Mouse (Mus musculus) skeletal muscle tissue, adult 2 months (tissue): ENCODE measurements at regions not wholly inside any gene's neighbourhood (a gene's known extent, or its start where the extent isn't known, plus 50 kb on each side); places are given as distances from the start of the nearest gene placed in this dataset.

Source experiments
- DNase-seq: peaks from one replicate; pipeline ENCODE4 v3.0.0-alpha.2; 2012; ENCODE audit warnings: low read depth, low spot score

DNA sequence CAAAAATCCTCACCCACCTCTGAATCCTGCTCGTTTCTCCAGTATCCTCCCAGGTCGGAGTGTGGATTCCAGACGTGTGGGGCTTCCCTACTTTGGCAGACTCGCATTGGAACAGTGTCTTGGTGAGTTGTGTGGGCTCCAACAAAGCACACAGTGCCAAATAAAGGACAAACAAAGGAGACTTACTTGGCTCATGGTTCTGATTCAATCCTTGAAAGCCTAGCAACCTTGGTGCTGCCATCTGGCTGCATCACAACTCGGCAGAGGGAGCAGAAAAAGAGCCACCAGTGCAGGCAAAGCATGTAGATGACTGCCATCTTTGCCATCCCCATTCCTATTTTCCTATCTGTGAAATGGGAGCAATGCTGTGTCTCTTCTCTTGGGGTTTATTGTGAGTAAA, 64.0 kb downstream of the Il9r start:
- DNase-seq: no peak

DNA sequence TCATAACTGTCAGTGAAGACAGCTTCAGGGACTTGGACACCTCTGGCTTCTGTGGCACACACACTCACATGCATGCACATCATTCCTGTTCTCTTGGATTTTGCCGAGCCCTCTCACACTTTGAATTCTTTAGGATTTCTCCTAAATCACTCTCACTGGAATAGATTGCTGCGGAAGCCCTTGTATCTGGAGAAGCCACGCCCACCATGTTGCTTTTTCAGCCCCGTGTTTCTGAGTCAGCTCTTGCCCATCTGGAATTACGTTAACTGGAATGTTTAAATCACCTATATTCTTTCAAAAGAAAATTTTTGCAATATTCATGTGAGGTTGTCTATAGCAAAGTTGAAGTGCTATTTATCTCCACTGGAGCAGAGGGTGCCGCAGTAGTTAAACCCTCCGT, 66.1 kb downstream of the Il9r start:
- DNase-seq: no peak

DNA sequence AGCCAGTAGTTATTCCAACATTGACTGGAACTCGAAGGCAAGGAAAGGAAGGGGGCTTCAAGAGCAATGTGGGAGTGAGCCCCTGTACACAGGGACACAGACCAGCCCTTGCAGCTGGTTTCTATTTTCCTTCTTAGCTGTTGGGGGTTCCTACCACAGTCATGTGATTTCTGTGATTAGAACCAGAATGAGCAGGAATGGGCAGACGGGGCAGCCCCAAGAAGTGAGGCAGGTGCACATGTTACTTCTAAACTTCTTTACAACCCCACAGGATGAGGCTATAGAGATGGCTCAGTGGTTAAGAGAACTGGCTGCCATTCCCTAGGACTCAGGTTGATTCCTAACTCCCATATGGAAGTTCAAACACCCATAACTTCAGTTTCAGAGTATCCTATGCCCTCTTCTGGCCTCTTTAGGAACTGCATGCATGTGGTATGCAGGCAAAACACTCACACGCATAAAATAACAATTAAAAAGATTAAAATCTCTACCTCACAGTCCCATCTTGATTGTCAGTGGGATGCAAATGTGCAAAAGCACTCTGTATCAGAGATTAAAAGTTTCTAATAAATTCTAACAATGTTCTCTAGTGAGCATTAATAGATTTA, 68.0 kb downstream of the Il9r start:
- no peak for DNase-seq

DNA sequence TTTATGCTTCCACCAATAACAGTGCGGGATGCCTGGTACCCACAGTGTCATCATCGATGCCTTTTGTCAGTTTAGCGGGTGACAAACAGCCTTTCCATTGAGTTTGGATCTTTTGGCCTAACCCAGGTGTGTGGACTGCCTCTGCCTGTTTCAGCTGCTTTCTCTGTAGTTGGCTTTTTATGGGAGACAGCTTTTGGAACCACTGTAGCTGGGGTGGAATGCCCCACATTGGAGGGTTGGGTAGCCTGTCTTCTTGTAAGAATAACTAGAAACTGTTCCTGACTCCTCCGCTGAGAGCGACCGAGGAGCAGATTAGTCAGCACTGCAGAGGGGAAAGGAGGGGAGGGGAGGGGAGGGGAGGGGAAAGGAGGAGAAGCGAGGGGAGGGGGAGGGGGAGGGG, 71.5 kb downstream of the Il9r start:
- no peak for DNase-seq

DNA sequence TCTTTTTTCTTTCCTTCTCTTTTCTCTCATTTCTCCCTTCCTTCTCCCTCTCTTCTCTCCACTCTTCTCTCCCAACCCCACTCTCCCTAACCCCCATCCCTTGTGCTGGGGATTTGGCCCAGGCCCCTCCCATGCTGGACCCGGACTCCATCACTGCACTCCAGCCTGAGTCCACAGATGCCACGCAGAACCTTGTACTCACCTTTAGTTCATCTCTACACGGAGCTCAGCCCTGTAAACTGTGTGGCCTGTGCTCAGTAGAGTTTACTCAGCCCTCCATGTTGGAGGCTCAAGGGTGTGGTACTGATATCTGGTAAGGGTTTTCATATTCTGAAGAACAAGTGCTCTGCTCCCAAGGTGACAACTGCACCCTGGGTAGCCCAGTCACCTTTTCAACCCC, 72.1 kb downstream of the Il9r start:
- no peak for DNase-seq

DNA sequence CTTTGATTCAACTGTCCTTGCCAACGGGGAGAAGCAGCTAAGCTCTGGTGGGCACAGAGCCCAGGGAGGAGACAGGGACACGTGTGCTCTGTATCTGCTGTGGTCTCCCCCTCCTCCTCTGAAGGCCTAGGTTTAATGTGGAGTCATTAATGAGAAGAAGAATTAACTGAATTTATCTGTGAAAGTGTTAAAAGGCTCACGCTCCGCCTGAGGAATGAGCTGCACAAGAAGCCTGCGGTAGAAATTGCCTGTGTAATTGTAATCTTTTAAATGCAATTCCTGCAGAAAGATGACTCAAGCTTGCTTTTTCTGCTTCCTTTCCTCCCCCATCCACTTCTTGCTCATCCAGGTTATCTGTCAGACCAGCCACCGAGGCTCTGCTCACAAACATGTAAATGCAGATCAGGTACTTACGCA, 72.7 kb downstream of the Il9r start:
- no peak for DNase-seq

DNA sequence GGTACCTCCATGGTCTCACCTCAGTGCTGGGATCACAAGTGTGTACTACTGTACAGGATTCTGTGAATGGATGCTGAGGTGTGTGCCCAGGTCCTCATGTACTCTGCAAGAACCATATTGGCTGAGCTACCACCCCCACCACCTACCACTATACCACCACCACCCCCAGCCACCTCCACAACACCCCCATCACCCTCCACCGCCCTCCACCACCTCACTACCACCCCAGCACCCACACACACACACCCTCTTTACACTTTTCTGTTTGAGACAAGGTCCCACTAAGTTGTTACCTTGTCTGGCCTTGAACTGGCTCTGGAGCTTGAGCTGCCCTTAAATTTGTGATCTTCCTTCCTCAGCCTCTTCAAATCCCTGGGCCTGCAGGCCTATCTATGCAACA, 73.3 kb downstream of the Il9r start:
- DNase-seq: no peak

DNA sequence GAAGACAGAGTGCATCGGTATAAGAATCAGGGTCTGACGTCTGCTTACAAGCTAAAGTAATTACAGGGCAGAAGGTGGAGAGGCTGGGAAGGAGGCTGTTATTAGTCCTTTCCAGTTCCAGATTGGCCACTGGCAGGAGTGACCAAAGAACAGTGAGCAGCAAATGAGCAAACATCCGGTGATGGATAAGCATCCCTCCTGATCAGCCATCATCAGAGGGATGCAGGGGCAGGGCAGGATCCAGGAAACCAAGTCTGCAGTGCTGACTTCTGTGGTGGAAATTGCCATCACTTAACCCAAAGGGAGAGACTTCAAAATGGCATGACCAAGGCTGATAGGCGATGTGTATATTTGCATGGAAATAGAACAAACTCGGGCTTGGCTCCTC, 73.8 kb downstream of the Il9r start:
- no peak for DNase-seq

DNA sequence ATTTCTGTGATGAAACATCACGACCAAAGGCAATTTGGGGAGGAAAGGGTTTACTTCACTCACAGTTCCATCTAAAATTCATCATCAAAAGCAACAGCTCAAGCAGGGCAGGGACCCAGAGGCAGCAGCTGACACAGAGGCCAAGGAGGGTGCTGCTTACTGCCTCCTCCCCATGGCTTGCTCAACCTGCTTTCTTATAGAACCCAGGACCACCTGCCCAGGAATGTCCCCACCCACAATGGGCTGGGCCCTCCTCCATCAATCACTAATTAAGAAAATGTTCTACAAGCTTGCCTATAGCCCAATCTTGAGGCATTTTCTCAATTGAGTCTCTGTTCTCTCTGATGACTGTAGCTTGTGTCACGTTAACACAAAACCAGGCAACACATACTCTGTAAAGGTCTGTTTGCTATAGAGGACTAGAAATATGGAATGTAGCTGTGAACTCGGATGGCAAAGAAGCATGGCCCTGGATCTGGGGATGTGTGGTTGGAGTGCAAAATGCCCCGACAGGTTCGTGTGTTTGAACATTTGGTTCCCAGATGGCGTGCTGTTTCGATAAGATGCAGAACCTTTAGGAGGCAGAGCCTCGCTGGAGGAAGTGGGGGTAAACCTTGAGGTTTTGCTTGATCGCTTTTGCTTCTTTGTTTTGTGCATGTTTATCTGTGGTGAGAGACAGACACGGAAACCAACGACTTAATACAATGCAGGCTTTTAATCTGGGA, 74.3 kb downstream of the Il9r start:
- DNase-seq: no peak

DNA sequence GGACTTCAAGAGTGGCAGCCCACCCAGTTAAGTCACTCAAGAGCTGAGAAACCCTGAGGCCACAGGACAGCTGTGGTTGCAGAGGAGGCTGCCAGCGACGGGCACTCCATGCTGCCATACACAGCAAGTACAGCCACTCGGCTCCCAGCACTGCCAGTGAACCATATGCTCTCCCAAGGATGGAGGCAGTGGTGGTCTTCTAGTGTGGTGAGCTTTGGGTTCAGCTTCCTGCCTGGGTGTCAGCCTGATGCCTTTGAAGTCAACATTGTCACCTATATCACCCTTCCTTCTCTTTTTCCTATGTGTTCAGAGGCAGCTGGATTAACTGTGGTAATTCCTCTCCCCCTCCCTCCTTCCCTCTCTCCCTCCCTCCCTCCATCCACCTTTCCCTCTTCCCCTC, 79.5 kb downstream of the Il9r start:
- DNase-seq: no peak

DNA sequence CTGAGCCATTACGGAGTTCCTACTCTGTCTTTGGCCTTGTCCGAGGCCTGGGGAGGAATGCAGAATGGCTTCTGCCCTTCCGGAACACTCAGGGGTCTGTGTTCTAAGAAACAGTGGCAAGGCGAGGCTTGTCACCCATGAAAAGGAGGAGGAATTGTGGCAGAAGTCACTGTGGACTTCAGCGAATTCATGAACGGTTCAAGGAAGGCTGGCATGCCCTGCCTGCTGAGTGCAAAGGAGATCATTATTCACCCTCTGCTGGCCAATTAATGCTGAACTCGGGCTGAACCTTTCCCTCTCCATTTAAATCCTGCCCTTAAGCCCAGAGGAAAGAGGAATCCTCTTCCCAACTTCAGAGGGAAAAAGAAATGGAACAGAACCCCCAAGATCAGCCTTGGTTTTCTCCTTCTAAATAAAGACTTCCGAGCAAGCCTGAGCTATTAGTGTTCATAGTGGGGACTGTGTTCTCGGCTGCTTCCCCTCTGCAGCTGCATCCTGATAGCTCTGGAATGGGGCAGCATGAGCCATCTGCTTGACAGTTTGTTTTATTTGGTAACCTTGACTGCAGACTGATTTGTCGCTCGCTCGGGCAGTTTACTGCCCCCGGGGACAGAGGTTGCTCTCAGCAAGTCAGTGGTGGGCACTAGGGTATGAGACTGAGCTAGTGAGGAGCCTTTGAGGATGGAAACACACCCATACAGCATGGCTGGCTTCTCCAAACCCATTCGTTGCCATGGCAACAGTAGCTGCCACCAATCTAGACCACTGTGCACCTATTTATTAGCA, 81.0 kb downstream of the Il9r start:
- peak; percentile 4 for DNase-seq

DNA sequence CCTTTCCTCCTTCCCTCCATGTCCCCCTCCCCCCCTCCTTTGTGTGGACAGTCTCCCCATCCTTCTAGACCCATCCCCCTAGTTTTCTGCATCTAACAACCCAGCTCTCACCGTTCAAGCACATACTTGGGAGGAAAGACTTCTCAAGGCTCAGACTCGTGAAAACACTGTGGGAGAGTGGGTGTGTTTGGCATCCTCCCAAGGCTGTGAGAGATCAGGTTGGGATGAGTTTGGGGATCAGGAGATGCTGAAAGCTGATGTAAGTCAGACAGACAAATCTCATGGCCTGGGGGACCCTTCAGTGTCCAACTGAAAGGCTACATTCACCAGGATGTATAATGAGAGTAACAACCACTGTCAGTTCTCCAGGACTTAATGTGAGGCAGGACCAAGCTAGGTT, 82.1 kb downstream of the Il9r start:
- DNase-seq: no peak

DNA sequence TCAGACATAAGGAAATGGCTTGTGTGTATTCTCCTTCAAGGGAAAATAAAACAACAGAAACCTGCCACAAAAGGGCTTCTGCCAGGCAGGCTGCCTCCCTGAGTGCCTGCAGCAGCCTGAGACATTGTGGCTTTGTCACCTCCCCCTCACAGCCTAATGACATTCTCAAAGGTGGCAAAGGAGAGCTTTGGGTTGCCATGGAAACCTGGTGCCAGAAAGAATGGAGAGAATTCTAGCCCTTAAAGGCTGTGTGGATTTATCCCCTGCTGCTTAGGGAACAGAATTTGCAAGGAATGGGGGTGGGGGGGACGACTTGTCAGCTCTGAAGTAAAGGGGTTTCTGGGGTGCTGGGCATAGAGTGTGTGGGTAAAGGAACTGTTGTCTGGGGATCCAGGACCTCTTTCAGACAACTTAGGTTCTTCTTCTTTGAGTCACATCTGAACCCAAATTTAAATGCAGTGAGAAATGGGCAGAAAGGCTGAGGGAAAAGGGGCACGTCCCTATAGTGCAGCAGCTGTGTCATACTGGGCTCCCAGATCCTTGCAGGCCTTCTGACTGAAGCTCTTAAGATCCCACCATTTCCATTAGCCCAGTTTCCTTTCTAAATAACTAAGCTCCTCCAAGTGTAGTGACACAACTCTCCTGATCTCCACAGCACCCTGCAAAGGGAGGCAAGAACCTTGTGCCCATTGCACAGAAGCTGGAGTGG, 86.8 kb downstream of the Il9r start:
- DNase-seq: no peak

DNA sequence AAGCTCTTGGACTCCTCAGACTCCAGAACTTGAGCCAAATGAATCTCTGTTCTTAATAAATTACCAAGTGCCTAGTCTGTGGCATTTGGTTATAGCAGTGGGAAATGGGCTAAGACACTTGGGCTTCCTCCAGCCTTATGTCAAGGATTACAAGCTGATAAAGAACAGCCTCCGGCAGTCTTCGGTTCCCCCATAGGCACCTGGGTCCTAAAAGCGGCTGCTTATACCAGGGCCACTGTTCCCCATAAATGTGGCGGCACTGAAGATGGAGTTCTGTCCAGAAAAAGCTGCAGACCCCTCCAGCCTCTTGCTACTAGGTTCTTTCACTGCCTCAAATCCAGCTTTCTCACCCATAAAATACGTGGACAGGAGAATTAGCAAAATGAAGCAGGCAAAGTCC, 87.6 kb downstream of the Il9r start:
- DNase-seq: no peak

DNA sequence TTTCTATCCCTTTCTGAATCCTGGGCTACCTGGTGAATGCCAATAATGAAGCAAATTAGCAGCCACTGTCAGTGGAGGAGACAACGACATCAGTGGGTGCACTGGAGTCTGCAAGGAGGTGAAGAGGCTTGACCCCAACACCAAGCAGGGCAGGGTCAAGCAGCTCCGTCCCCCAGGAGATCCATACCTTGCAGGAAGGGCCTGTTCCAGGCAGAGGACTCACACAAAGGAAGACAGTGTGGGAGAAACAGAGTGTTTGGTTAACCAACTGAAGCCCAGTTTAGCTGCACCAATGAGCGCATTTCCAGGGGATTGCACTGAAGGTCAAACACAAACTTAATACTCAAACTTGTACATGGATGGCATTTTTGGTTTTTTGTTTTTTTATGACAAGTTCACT, 88.2 kb downstream of the Il9r start:
- no peak for DNase-seq

DNA sequence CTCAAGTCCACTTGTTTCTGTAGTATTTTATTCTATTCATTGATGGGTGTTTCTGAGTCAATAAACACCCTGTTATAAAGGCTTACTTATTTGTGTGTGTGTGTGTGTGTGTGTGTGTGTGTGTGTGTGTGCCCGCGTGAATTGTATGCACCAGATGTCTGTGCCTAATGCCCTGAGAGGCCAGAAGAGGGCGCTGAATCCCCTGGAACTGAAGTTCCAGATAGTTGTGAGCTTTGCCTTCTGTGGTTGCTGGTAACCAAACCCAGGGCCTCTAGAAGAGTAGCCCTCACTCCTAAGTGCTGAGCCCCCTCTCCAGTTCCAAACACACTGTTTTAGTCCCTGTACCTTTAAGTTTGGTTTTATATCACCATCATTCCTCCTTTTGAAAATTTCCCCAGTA, 90.2 kb downstream of the Il9r start:
- no peak for DNase-seq
